Mouse (Mus musculus): Measurements from ENCODE around the gene Tbc1d10c. TPM values are rescaled to one million over a fixed set of nuclear protein-coding genes. Genes with fewer than 3 reads are reported as not detected.

Tbc1d10c gene
- polyA plus RNA-seq, 1 experiment from 2014 or later: 0.94 TPM

- WGBS: 83% methylated on average over 11 of the region's 11 CpGs
- Histone ChIP-seq H3K4me1 (peaks cover 33% of the 10 kb centered on the region), H3K9me3 (no peaks in the 10 kb centered on the region), H3K36me3 (peaks cover 12% of the 10 kb centered on the region; the same call in 1 of the 2 replicates), H3K4me3 (no peak overlapping the region), H3K27me3 (ENCODE audit: insufficient read depth, poor library complexity, severe bottlenecking) (peaks cover 48% of the 10 kb centered on the region), H3K27ac (peak overlapping the region; percentile 39)
- no peak for DNase-seq (ENCODE audit: low spot score)
Measured at GRCm38 (mm10) chr19:4222165-4222564, 31.1 kb upstream of the Tbc1d10c start.

- no peak for DNase-seq (ENCODE audit: low spot score)
- Histone ChIP-seq H3K4me1 (peaks cover 43% of the 10 kb centered on the region), H3K27me3 (ENCODE audit: insufficient read depth, poor library complexity, severe bottlenecking) (peaks cover 53% of the 10 kb centered on the region), H3K36me3 (peaks cover 12% of the 10 kb centered on the region; the same call in 1 of the 2 replicates), H3K27ac (peak overlapping the region; percentile 63), H3K9me3 (no peaks in the 10 kb centered on the region), H3K4me3 (0 out of 2 replicates have a peak overlapping the region, but pooled peaks have one; percentile 8)
- WGBS: 36% methylated on average over 14 of the region's 14 CpGs
Measured at GRCm38 (mm10) chr19:4220957-4221743, 30.1 kb upstream of the Tbc1d10c start.

GRCm38 (mm10) chr19:4220416-4220815, 29.3 kb upstream of the Tbc1d10c start:
- no peak for DNase-seq (ENCODE audit: low spot score)
- Histone ChIP-seq H3K36me3 (peaks cover 12% of the 10 kb centered on the region; the same call in 1 of the 2 replicates), H3K27ac (peak overlapping the region; percentile 63), H3K9me3 (no peaks in the 10 kb centered on the region), H3K4me1 (peaks cover 50% of the 10 kb centered on the region), H3K27me3 (ENCODE audit: insufficient read depth, poor library complexity, severe bottlenecking) (peaks cover 60% of the 10 kb centered on the region), H3K4me3 (no peak overlapping the region)
- WGBS: 64% methylated on average over 4 of the region's 4 CpGs

- DNase-seq (ENCODE audit: low spot score): no peak
- WGBS: 83% methylated on average over 6 of the region's 6 CpGs
- Histone ChIP-seq H3K36me3 (peaks cover 12% of the 10 kb centered on the region; the same call in 1 of the 2 replicates), H3K9me3 (no peaks in the 10 kb centered on the region), H3K27me3 (ENCODE audit: insufficient read depth, poor library complexity, severe bottlenecking) (peaks cover 65% of the 10 kb centered on the region), H3K4me3 (no peak overlapping the region), H3K4me1 (peaks cover 54% of the 10 kb centered on the region), H3K27ac (peak overlapping the region; percentile 63; the same call in 1 of the 2 replicates)
Measured at GRCm38 (mm10) chr19:4219943-4220342, 28.9 kb upstream of the Tbc1d10c start.

GRCm38 (mm10) chr19:4218784-4219183, 27.7 kb upstream of the Tbc1d10c start:
- Histone ChIP-seq H3K36me3 (peaks cover 12% of the 10 kb centered on the region; the same call in 1 of the 2 replicates), H3K4me3 (no peak overlapping the region), H3K27ac (no peak overlapping the region), H3K27me3 (ENCODE audit: insufficient read depth, poor library complexity, severe bottlenecking) (peaks cover 75% of the 10 kb centered on the region), H3K4me1 (peaks cover 66% of the 10 kb centered on the region), H3K9me3 (no peaks in the 10 kb centered on the region)
- 64% methylated on average over 1 of the region's 1 CpGs for WGBS
- DNase-seq (ENCODE audit: low spot score): no peak

- no peak overlapping the region for H3K27ac ChIP-seq
Measured at GRCm38 (mm10) chr19:4218293-4218692, 27.2 kb upstream of the Tbc1d10c start.

GRCm38 (mm10) chr19:4217855-4218254, 26.8 kb upstream of the Tbc1d10c start:
- DNase-seq (ENCODE audit: low spot score): no peak
- Histone ChIP-seq H3K4me3 (no peak overlapping the region), H3K4me1 (peaks cover 73% of the 10 kb centered on the region), H3K27me3 (ENCODE audit: insufficient read depth, poor library complexity, severe bottlenecking) (peaks cover 85% of the 10 kb centered on the region), H3K27ac (no peak overlapping the region), H3K36me3 (peaks cover 12% of the 10 kb centered on the region; the same call in 1 of the 2 replicates), H3K9me3 (no peaks in the 10 kb centered on the region)
- 41% methylated on average over 3 of the region's 3 CpGs for WGBS

More at GRCm38 (mm10) chr19:4218293-4218692, 27.2 kb upstream of the Tbc1d10c start:
- H3K36me3 ChIP-seq: peaks cover 12% of the 10 kb centered on the region; the same call in 1 of the 2 replicates
- H3K4me3 ChIP-seq: no peak overlapping the region
- no peaks in the 10 kb centered on the region for H3K9me3 ChIP-seq
- H3K27me3 ChIP-seq (ENCODE audit: insufficient read depth, poor library complexity, severe bottlenecking): peaks cover 80% of the 10 kb centered on the region
- 68% methylated on average over 2 of the region's 11 CpGs for WGBS
- no peak for DNase-seq (ENCODE audit: low spot score)
- peaks cover 70% of the 10 kb centered on the region for H3K4me1 ChIP-seq

GRCm38 (mm10) chr19:4217140-4217539, 26.1 kb upstream of the Tbc1d10c start:
- peaks cover 6% of the 10 kb centered on the region; the same call in 1 of the 2 replicates for H3K36me3 ChIP-seq
- H3K9me3 ChIP-seq: no peaks in the 10 kb centered on the region
- peaks cover 86% of the 10 kb centered on the region for H3K27me3 ChIP-seq (ENCODE audit: insufficient read depth, poor library complexity, severe bottlenecking)
- WGBS: 9% methylated on average over 5 of the region's 5 CpGs
- H3K27ac ChIP-seq: peak overlapping the region; percentile 13; the same call in 1 of the 2 replicates
- peaks cover 77% of the 10 kb centered on the region for H3K4me1 ChIP-seq
- H3K4me3 ChIP-seq: no peak overlapping the region; the same call in 1 of the 2 replicates
- no peak for DNase-seq (ENCODE audit: low spot score)

- WGBS: 14% methylated on average over 14 of the region's 14 CpGs
Measured at GRCm38 (mm10) chr19:4216041-4216685, 25.1 kb upstream of the Tbc1d10c start.

GRCm38 (mm10) chr19:4215451-4215840, 24.4 kb upstream of the Tbc1d10c start:
- no peaks in the 10 kb centered on the region for H3K9me3 ChIP-seq
- peaks cover 87% of the 10 kb centered on the region for H3K27me3 ChIP-seq (ENCODE audit: insufficient read depth, poor library complexity, severe bottlenecking)
- peak overlapping the region; percentile 91 for H3K27ac ChIP-seq
- DNase-seq (ENCODE audit: low spot score): no peak
- WGBS: 3% methylated on average over 20 of the region's 21 CpGs
- H3K4me3 ChIP-seq: peak overlapping the region; percentile 75
- H3K36me3 ChIP-seq: 0 out of 2 replicates have a peak, but pooled peaks cover 1% of the 10 kb centered on the region
- H3K4me1 ChIP-seq: peaks cover 67% of the 10 kb centered on the region

More at GRCm38 (mm10) chr19:4216041-4216685, 25.1 kb upstream of the Tbc1d10c start:
- Histone ChIP-seq H3K4me3 (peak overlapping the region; percentile 31), H3K9me3 (no peaks in the 10 kb centered on the region), H3K27ac (peak overlapping the region; percentile 13; the same call in 1 of the 2 replicates), H3K36me3 (0 out of 2 replicates have a peak, but pooled peaks cover 3% of the 10 kb centered on the region), H3K4me1 (peaks cover 74% of the 10 kb centered on the region), H3K27me3 (ENCODE audit: insufficient read depth, poor library complexity, severe bottlenecking) (peaks cover 87% of the 10 kb centered on the region)
- DNase-seq (ENCODE audit: low spot score): no peak

- Histone ChIP-seq H3K4me1 (peaks cover 62% of the 10 kb centered on the region), H3K27ac (peak overlapping the region; percentile 91), H3K4me3 (peak overlapping the region; percentile 75), H3K27me3 (ENCODE audit: insufficient read depth, poor library complexity, severe bottlenecking) (peaks cover 87% of the 10 kb centered on the region), H3K36me3 (no peaks in the 10 kb centered on the region), H3K9me3 (no peaks in the 10 kb centered on the region)
- WGBS: under 1% methylated on average over 52 of the region's 81 CpGs
- DNase-seq (ENCODE audit: low spot score): no peak
Measured at GRCm38 (mm10) chr19:4214771-4215450, 23.8 kb upstream of the Tbc1d10c start.

GRCm38 (mm10) chr19:4214071-4214770, 23.1 kb upstream of the Tbc1d10c start, which contains the start of the genes Clcf1 and AC109138.7:
Gene Clcf1 (plus strand): TSS chr19:4214238.
Gene AC109138.7 (plus strand): TSS chr19:4214357.
- H3K27ac ChIP-seq: peak within 1 kb of the TSS; percentile 91
- DNase-seq (ENCODE audit: low spot score): no peak
- under 1% methylated on average over 49 of the region's 49 CpGs for WGBS
- no peaks in the 10 kb centered on the region for H3K9me3 ChIP-seq
- peak within 1 kb of the TSS; percentile 75 for H3K4me3 ChIP-seq
- no peaks in the 10 kb centered on the region for H3K36me3 ChIP-seq
- peaks cover 89% of the 10 kb centered on the region for H3K27me3 ChIP-seq (ENCODE audit: insufficient read depth, poor library complexity, severe bottlenecking)
- H3K4me1 ChIP-seq: peaks cover 62% of the 10 kb centered on the region

Measured in heart, embryonic 10.5 days (tissue).